Mouse (Mus musculus) ES-E14 (cell line): ENCODE results near the gene Tshz3. TPM values are rescaled to one million over a fixed set of nuclear protein-coding genes. Genes with fewer than 3 reads are reported as not detected.
A peak's percentile ranks its signal among the peaks of the same experiment; 100 is the strongest.

Experiments used
- DNase-seq: peaks from one replicate; pipeline ENCODE4 v3.0.0-alpha.2; 2013; ENCODE audit warnings: low read depth, low spot score
- H3K27ac ChIP-seq: 2 replicates; pipeline ENCODE4 v1.5.1; 2012; ENCODE audit warnings: low read depth, mild to moderate bottlenecking, low read length, moderate library complexity, mixed read lengths; ENCODE audit not compliant: poor library complexity, insufficient read depth, severe bottlenecking
- H3K36me3 ChIP-seq: 2 replicates; pipeline ENCODE4 v1.6.1; 2012; ENCODE audit warnings: mild to moderate bottlenecking, low read length, moderate library complexity, mixed read lengths; ENCODE audit not compliant: control insufficient read depth, poor library complexity, insufficient read depth, severe bottlenecking
- H3K4me1 ChIP-seq, 2 experiments: fragments of 150-350 bp in 1 of 2; sonication (generic) in 1 of 2; 2 replicates each; pipeline ENCODE4 v1.6.1; 2012; ENCODE audit warnings: low read length in 2 of 2, mild to moderate bottlenecking in 1 of 2, mixed read lengths in 1 of 2; ENCODE audit not compliant: control insufficient read depth in 2 of 2, insufficient read depth in 2 of 2, poor library complexity in 1 of 2
- H3K4me3 ChIP-seq, 2 experiments: fragments of 150-350 bp in 1 of 2; sonication (generic) in 1 of 2; 2 replicates each; pipeline ENCODE4 v1.5.1; 2012; ENCODE audit warnings: low read length in 2 of 2, low read depth in 1 of 2, mild to moderate bottlenecking in 1 of 2, mixed read lengths in 1 of 2; ENCODE audit not compliant: insufficient read depth in 1 of 2, poor library complexity in 1 of 2, severe bottlenecking in 1 of 2
- H3K9ac ChIP-seq: 2 replicates; pipeline ENCODE4 v1.6.1; 2012; ENCODE audit warnings: low read depth, mild to moderate bottlenecking, low read length, mixed read lengths; ENCODE audit not compliant: poor library complexity, insufficient read depth, severe bottlenecking
- H3K9me3 ChIP-seq: fragments of 150-350 bp; sonication (generic); 2 replicates; pipeline ENCODE4 v1.6.1; 2012; ENCODE audit warnings: low read depth, mild to moderate bottlenecking, low read length; ENCODE audit not compliant: control insufficient read depth, insufficient read depth
- CHD2 ChIP-seq: IDR thresholded peaks from 2 replicates; pipeline ENCODE4 v1.6.1; 2014; ENCODE audit warnings: mild to moderate bottlenecking, low read depth, low read length, inconsistent platforms
- HCFC1 ChIP-seq: IDR thresholded peaks from 2 replicates; pipeline ENCODE4 v1.6.1; 2012; ENCODE audit warnings: low read length, inconsistent platforms, borderline replicate concordance; ENCODE audit not compliant: insufficient read depth
- MAFK ChIP-seq: IDR thresholded peaks from 2 replicates; pipeline ENCODE4 v1.6.1; 2014; ENCODE audit warnings: mild to moderate bottlenecking, low read depth, low read length, inconsistent platforms; ENCODE audit not compliant: insufficient read depth
- ZC3H11A ChIP-seq: IDR thresholded peaks from 2 replicates; pipeline ENCODE4 v1.6.1; 2012; ENCODE audit warnings: low read depth, mild to moderate bottlenecking, inconsistent platforms, low read length, borderline replicate concordance
- ZNF384 ChIP-seq: IDR thresholded peaks from 2 replicates; pipeline ENCODE4 v1.6.1; 2012; ENCODE audit warnings: low read depth, low read length, inconsistent platforms
- in situ Hi-C, 2 experiments: fragments of 600-800 bp; cut with MboI; formaldehyde crosslinking; loops; one replicate each; pipeline ENCODE4 v1.15.1; 2025; ENCODE audit warnings: low sequenced_read_pairs in 2 of 2, inconsistent platforms in 1 of 2; ENCODE audit not compliant: unreplicated experiment in 2 of 2
- total RNA-seq: library from RNA; depleted of rRNA; stranded (reverse); fragments of 300-350 nt; gene quantifications from 2 replicates; pipeline ENCODE4 v1.2.3, GENCODE M21; 2012

The Tshz3 gene
- total RNA-seq, 1 experiment: 1.6 TPM

GRCm38 (mm10) chr7:36796392-36797187 lies 98.7 kb downstream of the Tshz3 start:
- peak; percentile 11 for DNase-seq
- Histone ChIP-seq H3K9ac (no peak overlapping the region), H3K4me3 (no peak overlapping the region), H3K27ac (no peak overlapping the region), H3K9me3 (no peaks in the 10 kb centered on the region), H3K36me3 (no peaks in the 10 kb centered on the region), H3K4me1 (peaks cover 0 to 2% of the 10 kb centered on the region in 2 experiments; a peak in 1 of 4 replicates)
- no peak for TF ChIP-seq HCFC1
- TF ChIP-seq ZC3H11A: no peak
- no peak for TF ChIP-seq ZNF384
- TF ChIP-seq CHD2: no peak
- no peak for TF ChIP-seq MAFK
- in situ Hi-C loops: no loop called here
